Comparison of ENCODE assay signal across 13 mouse cellular contexts in genomic region chr10:122944888-122945287, GRCm38 (mm10).
"Had no signal": no experiment of that assay in that cellular context is flagged by ENCODE, and none has a peak within 500 bp of the region (broad histone marks: within the 10 kb centered on the region; RNA-seq: fewer than 3 reads in every experiment).

No protein-coding gene starts in this region.

- DNase-seq: kidney, adult 2 months; kidney, postnatal 25 days; layer of hippocampus, postnatal 36 days; left cerebral cortex, postnatal 4 days; liver, postnatal 0 days; lung, embryonic 14.5 days; midbrain, embryonic 14.5 days; right cerebral cortex, adult 18-20 months; right cerebral cortex, postnatal 14 days; spleen, adult 18-20 months; thymus, adult 18-20 months; thymus, postnatal 36 days had no signal

- ATAC-seq: liver, postnatal 0 days; lung, postnatal 0 days had no signal
